Mouse (Mus musculus) layer of hippocampus, postnatal 10 days (tissue): ENCODE results near the gene Gmpr2. TPM values are rescaled to one million over a fixed set of nuclear protein-coding genes. Genes with fewer than 3 reads are reported as not detected.

Experiments
- DNase-seq, 2 experiments: peaks; one replicate each; pipeline ENCODE4 v3.0.0; 2021; ENCODE audit warnings: low spot score in 2 of 2
- long read RNA-seq: library from polyadenylated mRNA; stranded (forward); transcript quantifications from one replicate; pipeline ENCODE4 v2.0.0, GENCODE M21; 2023
- total RNA-seq, 2 experiments: library from RNA; stranded (reverse); gene quantifications; 2 replicates each; pipeline ENCODE4 v1.2.3; 2021

Gmpr2 gene
- 10 to 100 TPM; 29.1 TPM for total RNA-seq
- long read RNA-seq, transcript Gmpr2-201 (10 exons, 1,993 nt) = major isoform, 32 of 63 reads
- long read RNA-seq, partial matches to known transcripts = 20 of 63 reads
- long read RNA-seq, other reads (novel, unspliced or antisense) = 7 of 63 reads

- DNase-seq = peak; percentile 88 to 90
These were observed at the start of gene Gmpr2, which contains the start of gene Nedd8 for GRCm38 (mm10) chr14:55671833-55672740. Gene Gmpr2, plus strand, starts transcription at chr14:55671941. Gene Nedd8, minus strand, starts transcription at chr14:55672124.

GRCm38 (mm10) chr14:55628077-55628827 is 43.5 kb upstream of the Gmpr2 start:
- DNase-seq = no peak

GRCm38 (mm10) chr14:55629312-55629711 is 42.4 kb upstream of the Gmpr2 start:
- DNase-seq = peak; percentile 44 to 45

GRCm38 (mm10) chr14:55634874-55635522 is 36.7 kb upstream of the Gmpr2 start:
- DNase-seq = no peak

GRCm38 (mm10) chr14:55635523-55636007 is 36.2 kb upstream of the Gmpr2 start, which contains the start of gene Ipo4:
Gene Ipo4, minus strand, starts transcription at chr14:55635957.
- peak; percentile 86 to 88 for DNase-seq

- DNase-seq = no peak
These were observed 33.9 kb upstream of the Gmpr2 start, which contains the start of gene Gm49378 for GRCm38 (mm10) chr14:55637795-55638194. Gene Gm49378, minus strand, starts transcription at chr14:55637895.

GRCm38 (mm10) chr14:55640816-55641215 is 30.9 kb upstream of the Gmpr2 start:
- DNase-seq = no peak

GRCm38 (mm10) chr14:55641291-55641690 is 30.4 kb upstream of the Gmpr2 start:
- DNase-seq = no peak

GRCm38 (mm10) chr14:55642679-55643059 is 29.1 kb upstream of the Gmpr2 start:
- no peak for DNase-seq

- DNase-seq = peak; percentile 85 to 90
These were observed 28.5 kb upstream of the Gmpr2 start, which contains the start of gene Tm9sf1 for GRCm38 (mm10) chr14:55643060-55643907. Gene Tm9sf1, minus strand, starts transcription at chr14:55643806.

GRCm38 (mm10) chr14:55644261-55644888 is 27.4 kb upstream of the Gmpr2 start:
- DNase-seq = no peak

GRCm38 (mm10) chr14:55649884-55650283 is 21.9 kb upstream of the Gmpr2 start, which contains the start of gene Tssk4:
Gene Tssk4, plus strand, starts transcription at chr14:55650184.
- no peak for DNase-seq

GRCm38 (mm10) chr14:55651528-55651927 is 20.2 kb upstream of the Gmpr2 start:
- no peak for DNase-seq

GRCm38 (mm10) chr14:55656935-55657334 is 14.8 kb upstream of the Gmpr2 start:
- no peak for DNase-seq

GRCm38 (mm10) chr14:55658011-55658410 is 13.7 kb upstream of the Gmpr2 start:
- no peak for DNase-seq

- peak; percentile 76 to 83 for DNase-seq
These were observed 11.7 kb upstream of the Gmpr2 start, which contains the start of gene Mdp1 for GRCm38 (mm10) chr14:55659960-55660573. Gene Mdp1, minus strand, starts transcription at chr14:55660508.

- DNase-seq = no peak
These were observed 11.1 kb upstream of the Gmpr2 start for GRCm38 (mm10) chr14:55660636-55661035.

- no peak for DNase-seq
These were observed 282 bp upstream of the Gmpr2 start for GRCm38 (mm10) chr14:55671486-55671832.

- DNase-seq = no peak
These were observed 960 bp downstream of the Gmpr2 start for GRCm38 (mm10) chr14:55672741-55673060.
